Mouse (Mus musculus) macrophage (primary cell): ENCODE measurements at regions not wholly inside any gene's neighbourhood (a gene's known extent, or its start where the extent isn't known, plus 50 kb on each side); places are given as distances from the start of the nearest gene placed in this dataset.
A peak's percentile ranks its signal among the peaks of the same experiment; 100 is the strongest.

Experiments used
- H3K27ac ChIP-seq: fragments of 350-480 bp; formaldehyde crosslinking; 2 replicates; pipeline ENCODE4 v1.9.0; 2021
- H3K36me3 ChIP-seq: fragments of 350-480 bp; formaldehyde crosslinking; 2 replicates; pipeline ENCODE4 v1.9.0; 2021; ENCODE audit errors: inconsistent target
- H3K4me3 ChIP-seq: fragments of 350-480 bp; formaldehyde crosslinking; 2 replicates; pipeline ENCODE4 v1.9.0; 2021; ENCODE audit errors: inconsistent target
- H3K79me2 ChIP-seq: fragments of 350-480 bp; formaldehyde crosslinking; 2 replicates; pipeline ENCODE4 v1.9.0; 2021; ENCODE audit errors: inconsistent target
- WGBS: methylation state at CpG from one replicate; pipeline ENCODE4 v1.1.7; 2026; ENCODE audit warnings: inconsistent platforms; ENCODE audit not compliant: missing documents; 5-methylcytosine and 5-hydroxymethylcytosine counted together

- Histone ChIP-seq H3K27ac (no peak overlapping the region), H3K36me3 (no peaks in the 10 kb centered on the region)
- 54% methylated on average over 5 of the region's 5 CpGs for WGBS
Observed at GRCm38 (mm10) chr17:52165891-52166485, 332.9 kb upstream of the Satb1 start.

GRCm38 (mm10) chr17:52162559-52163397 lies 329.7 kb upstream of the Satb1 start:
- H3K4me3 ChIP-seq = no peak overlapping the region
- H3K79me2 ChIP-seq = no peaks in the 10 kb centered on the region
- H3K36me3 ChIP-seq = no peaks in the 10 kb centered on the region
- peak overlapping the region; percentile 19; the same call in 1 of the 2 replicates for H3K27ac ChIP-seq
- 29% methylated on average over 8 of the region's 10 CpGs for whole genome bisulfite sequencing

More at GRCm38 (mm10) chr17:52165891-52166485, 332.9 kb upstream of the Satb1 start:
- Histone ChIP-seq H3K4me3 (no peak overlapping the region), H3K79me2 (no peaks in the 10 kb centered on the region)

GRCm38 (mm10) chr17:52150496-52150895 lies 317.4 kb upstream of the Satb1 start:
- WGBS = 92% methylated on average over 5 of the region's 5 CpGs
- Histone ChIP-seq H3K4me3 (no peak overlapping the region), H3K27ac (no peak overlapping the region), H3K79me2 (no peaks in the 10 kb centered on the region), H3K36me3 (no peaks in the 10 kb centered on the region)

DNA sequence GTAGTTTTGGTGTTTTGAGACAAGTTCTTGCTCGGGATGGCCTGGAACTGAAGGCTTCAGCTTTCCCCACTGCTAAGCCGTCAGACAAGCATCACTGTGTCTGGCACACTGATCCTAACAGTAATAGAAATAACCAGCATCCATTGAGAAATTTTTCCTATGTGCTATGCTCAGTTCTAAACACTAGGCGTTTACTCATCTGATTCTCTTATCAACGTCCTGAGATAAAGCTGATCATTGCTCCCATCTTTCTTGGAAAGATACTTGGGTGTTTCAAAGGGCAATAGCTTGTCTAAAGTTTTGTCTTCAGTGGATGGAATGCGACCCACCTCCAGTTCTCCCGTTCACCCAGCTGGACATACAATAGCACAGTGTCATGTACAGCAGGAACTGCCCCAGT lies 316.7 kb upstream of the Satb1 start:
- H3K27ac ChIP-seq = no peak overlapping the region
- no peaks in the 10 kb centered on the region for H3K36me3 ChIP-seq
- WGBS = 98% methylated on average over 6 of the region's 6 CpGs
- no peak overlapping the region for H3K4me3 ChIP-seq
- no peaks in the 10 kb centered on the region for H3K79me2 ChIP-seq

DNA sequence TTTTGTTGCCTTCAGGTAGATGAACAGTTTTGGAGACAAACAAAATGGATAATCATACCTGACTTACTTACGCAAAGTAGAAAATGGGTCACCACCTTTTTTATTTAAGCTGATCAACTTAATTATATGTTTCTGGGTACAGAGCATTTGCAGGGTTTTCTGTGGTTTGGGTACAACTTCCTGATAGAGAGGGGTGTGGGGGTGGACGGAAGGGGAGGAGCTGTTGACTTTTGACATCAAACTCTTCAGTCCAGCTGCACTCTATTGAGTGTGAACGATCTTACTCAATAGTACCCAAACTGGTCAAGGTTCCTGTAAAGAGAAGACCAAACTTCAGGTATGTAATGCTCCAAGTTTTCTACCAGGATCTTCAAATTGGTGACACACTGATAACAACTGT lies 316.0 kb upstream of the Satb1 start:
- no peak overlapping the region for H3K4me3 ChIP-seq
- WGBS = 33% methylated on average over 3 of the region's 3 CpGs
- H3K36me3 ChIP-seq = no peaks in the 10 kb centered on the region
- H3K79me2 ChIP-seq = no peaks in the 10 kb centered on the region
- no peak overlapping the region for H3K27ac ChIP-seq

GRCm38 (mm10) chr17:52103891-52104290 lies 270.8 kb upstream of the Satb1 start:
- no peak overlapping the region for H3K27ac ChIP-seq
- 96% methylated on average over 4 of the region's 4 CpGs for WGBS
- H3K36me3 ChIP-seq = no peaks in the 10 kb centered on the region
- no peaks in the 10 kb centered on the region for H3K79me2 ChIP-seq
- H3K4me3 ChIP-seq = no peak overlapping the region

DNA sequence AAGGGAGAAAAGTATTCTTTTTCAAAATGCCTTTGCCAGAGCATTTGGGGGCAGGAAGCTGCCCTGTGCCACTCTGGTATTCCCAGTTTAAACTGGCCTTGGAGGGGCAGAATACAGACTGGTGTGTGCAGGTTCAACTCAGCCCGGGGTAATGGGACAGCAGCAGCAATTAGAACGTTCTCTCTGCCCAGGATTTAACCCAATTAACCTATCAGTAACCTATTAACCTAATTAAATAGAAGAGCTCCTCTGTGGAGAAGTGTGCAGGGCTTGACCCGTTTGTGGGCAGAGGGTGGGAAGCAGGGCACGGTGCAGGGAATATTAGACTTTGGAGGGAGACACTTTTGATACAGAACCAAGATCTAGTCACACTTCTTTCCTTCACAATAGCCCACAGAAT lies 252.7 kb upstream of the Satb1 start:
- Histone ChIP-seq H3K79me2 (no peaks in the 10 kb centered on the region), H3K36me3 (no peaks in the 10 kb centered on the region), H3K4me3 (no peak overlapping the region), H3K27ac (no peak overlapping the region)
- 95% methylated on average over 4 of the region's 4 CpGs for WGBS

DNA sequence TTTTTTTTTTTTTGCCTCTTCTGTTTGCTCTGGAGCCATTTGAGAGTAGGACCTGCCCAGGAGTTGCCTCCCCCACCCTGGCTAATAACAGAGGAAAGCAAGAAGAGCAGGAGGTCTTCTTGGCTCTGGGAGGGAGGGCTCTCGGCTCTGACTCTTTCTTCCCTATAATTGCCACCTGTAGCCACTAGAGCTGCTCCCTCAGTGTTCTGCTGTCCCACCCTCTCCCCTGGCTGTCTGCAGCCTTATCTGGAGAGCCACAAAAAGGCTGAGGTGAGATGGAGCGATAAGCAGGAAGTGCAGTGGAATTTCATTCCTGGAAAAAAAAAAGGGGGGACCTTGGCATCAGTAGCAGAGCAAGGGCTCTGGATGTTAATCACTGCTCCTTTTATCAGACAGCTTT lies 251.4 kb upstream of the Satb1 start:
- 49% methylated on average over 2 of the region's 2 CpGs for WGBS
- no peak overlapping the region for H3K4me3 ChIP-seq
- no peak overlapping the region for H3K27ac ChIP-seq
- H3K36me3 ChIP-seq = no peaks in the 10 kb centered on the region
- H3K79me2 ChIP-seq = no peaks in the 10 kb centered on the region

- H3K4me3 ChIP-seq = no peak overlapping the region
- WGBS = 29% methylated on average over 7 of the region's 7 CpGs
- no peak overlapping the region for H3K27ac ChIP-seq
Observed at GRCm38 (mm10) chr17:52079316-52079715, 246.2 kb upstream of the Satb1 start.

DNA sequence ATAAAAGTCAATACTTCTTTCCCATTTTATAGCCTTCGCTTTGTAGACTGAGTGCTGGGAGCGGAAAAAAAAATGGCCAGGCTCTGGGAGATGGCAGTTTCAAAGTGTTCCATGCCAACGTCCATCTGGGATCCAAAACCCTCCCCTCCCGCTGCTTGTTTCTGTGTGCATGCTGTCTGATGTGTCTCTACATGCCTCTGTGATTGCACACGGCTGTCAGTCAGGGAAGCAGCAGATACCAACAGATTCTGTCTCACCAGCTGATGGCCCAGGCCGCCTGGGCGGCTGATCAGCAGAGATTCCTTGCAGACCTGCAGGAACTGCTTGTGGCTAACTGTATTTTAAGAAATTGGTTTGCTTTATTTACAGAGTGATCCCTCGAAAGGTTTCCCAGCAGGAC lies 245.4 kb upstream of the Satb1 start:
- H3K36me3 ChIP-seq = no peaks in the 10 kb centered on the region
- no peak overlapping the region for H3K27ac ChIP-seq
- H3K4me3 ChIP-seq = no peak overlapping the region
- no peaks in the 10 kb centered on the region for H3K79me2 ChIP-seq
- 90% methylated on average over 8 of the region's 8 CpGs for WGBS

More at GRCm38 (mm10) chr17:52079316-52079715, 246.2 kb upstream of the Satb1 start:
- Histone ChIP-seq H3K79me2 (no peaks in the 10 kb centered on the region), H3K36me3 (no peaks in the 10 kb centered on the region)

- H3K36me3 ChIP-seq = no peaks in the 10 kb centered on the region
- H3K79me2 ChIP-seq = no peaks in the 10 kb centered on the region
- 92% methylated on average over 4 of the region's 4 CpGs for WGBS
- no peak overlapping the region for H3K4me3 ChIP-seq
- H3K27ac ChIP-seq = no peak overlapping the region
Observed at GRCm38 (mm10) chr17:52077951-52078350, 244.9 kb upstream of the Satb1 start.

- H3K79me2 ChIP-seq = no peaks in the 10 kb centered on the region
Observed at GRCm38 (mm10) chr17:52076746-52077145, 243.7 kb upstream of the Satb1 start.

GRCm38 (mm10) chr17:52067721-52068120 lies 234.6 kb upstream of the Satb1 start:
- WGBS = 97% methylated on average over 2 of the region's 2 CpGs
- no peak overlapping the region for H3K27ac ChIP-seq

More at GRCm38 (mm10) chr17:52076746-52077145, 243.7 kb upstream of the Satb1 start:
- 76% methylated on average over 2 of the region's 2 CpGs for WGBS
- H3K27ac ChIP-seq = no peak overlapping the region
- H3K36me3 ChIP-seq = no peaks in the 10 kb centered on the region
- H3K4me3 ChIP-seq = no peak overlapping the region

DNA sequence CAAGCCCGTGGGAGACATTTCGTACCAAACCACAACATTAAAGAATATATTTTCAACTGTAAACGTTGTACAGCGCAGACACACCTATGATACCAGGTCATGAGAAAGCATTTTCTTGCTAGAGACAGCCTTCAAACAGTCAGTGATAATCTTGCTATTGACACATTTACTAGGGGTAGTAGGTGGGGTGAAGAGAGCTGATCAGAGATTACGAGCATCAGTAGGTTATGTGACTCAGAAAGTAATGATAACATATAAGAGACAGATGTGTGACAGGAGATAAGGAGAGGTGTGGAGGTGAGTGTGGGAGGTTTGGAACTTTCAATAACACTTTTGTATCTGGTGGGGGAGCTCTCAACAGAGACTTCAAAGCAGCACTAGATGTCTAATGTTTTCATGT lies 231.5 kb upstream of the Satb1 start:
- Histone ChIP-seq H3K27ac (no peak overlapping the region), H3K36me3 (no peaks in the 10 kb centered on the region), H3K79me2 (no peaks in the 10 kb centered on the region), H3K4me3 (no peak overlapping the region)
- WGBS = 89% methylated on average over 5 of the region's 5 CpGs

More at GRCm38 (mm10) chr17:52067721-52068120, 234.6 kb upstream of the Satb1 start:
- Histone ChIP-seq H3K79me2 (no peaks in the 10 kb centered on the region), H3K36me3 (no peaks in the 10 kb centered on the region), H3K4me3 (no peak overlapping the region)

- Histone ChIP-seq H3K4me3 (no peak overlapping the region), H3K27ac (no peak overlapping the region), H3K36me3 (no peaks in the 10 kb centered on the region), H3K79me2 (no peaks in the 10 kb centered on the region)
- WGBS = 21% methylated on average over 4 of the region's 4 CpGs
Observed at GRCm38 (mm10) chr17:52063121-52063520, 230.0 kb upstream of the Satb1 start.
